Comparison of ENCODE assay signal across 11 mouse cellular contexts in the genomic region with DNA sequence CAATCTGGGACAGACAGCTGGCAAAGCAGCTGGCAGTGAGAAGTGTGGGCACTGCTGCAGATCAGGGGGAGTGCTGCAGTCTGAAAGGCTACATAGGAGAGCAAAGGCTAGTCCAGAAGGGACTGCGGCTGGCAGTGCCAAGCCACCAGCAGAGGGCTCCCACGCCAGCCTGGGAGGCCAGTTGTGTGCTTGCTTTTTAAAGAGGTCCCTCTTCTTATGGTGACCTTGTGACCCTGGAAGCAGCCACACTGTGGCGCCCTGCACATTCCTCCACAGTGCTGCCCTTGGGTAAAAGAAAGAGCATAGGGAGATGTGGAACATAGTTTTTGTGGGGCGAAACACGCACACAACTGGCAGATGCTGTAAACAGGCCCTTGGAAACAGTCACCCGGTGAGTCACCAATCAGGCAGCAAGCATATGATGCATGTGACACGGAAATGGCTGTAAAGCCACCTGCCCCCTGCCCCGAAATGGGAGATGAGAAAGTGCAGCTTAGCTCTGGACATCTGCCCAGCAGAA. TPM values are rescaled to one million over a fixed set of nuclear protein-coding genes. Genes with fewer than 3 reads are reported as not detected.
DNase-seq lines count a peak whose midpoint lies in the region; ATAC-seq and TF ChIP-seq lines count a peak whose summit lies in the region.
"Had no signal": no experiment of that assay in that cellular context is flagged by ENCODE, and none has a peak within 500 bp of the region (broad histone marks: within the 10 kb centered on the region; RNA-seq: fewer than 3 reads in every experiment).

No protein-coding gene starts in this region.

- no peaks in the 10 kb centered on the region for H3K9me3 ChIP-seq in lung, postnatal 0 days (ENCODE audit: low read length)

- no peaks in the 10 kb centered on the region for H3K27me3 ChIP-seq in heart, adult 2 months (ENCODE audit: control insufficient read depth, insufficient read depth, low read length)
- no peaks in the 10 kb centered on the region for H3K27me3 ChIP-seq in lung, postnatal 0 days (replicated peaks; ENCODE audit: insufficient read depth, low read length)

- H3K36me3 ChIP-seq in heart, adult 2 months (ENCODE audit: control insufficient read depth, insufficient read depth, low read length) = peaks cover 3% of the 10 kb centered on the region; the same call in 1 of the 2 replicates
- H3K36me3 ChIP-seq in lung, postnatal 0 days (ENCODE audit: insufficient read depth, low read length) = peaks cover 25% of the 10 kb centered on the region; the same call in 1 of the 2 replicates

- no peak for TF ChIP-seq POLR2A in heart, adult 2 months (IDR thresholded peaks at IDR 0.05; ENCODE audit: insufficient read depth, low read depth, low read length)

- H3K4me1 ChIP-seq in heart, adult 2 months (ENCODE audit: control insufficient read depth, insufficient read depth, low read length) = no peaks in the 10 kb centered on the region
- H3K4me1 ChIP-seq in lung, postnatal 0 days (ENCODE audit: insufficient read depth, low read depth, low read length) = no peaks in the 10 kb centered on the region

- peak; percentile 59 for TF ChIP-seq CTCF in heart, adult 2 months (IDR thresholded peaks at IDR 0.05)
- peak; percentile 44 for TF ChIP-seq CTCF in lung, postnatal 0 days (IDR thresholded peaks at IDR 0.05)

- no peak overlapping the region for H3K4me3 ChIP-seq in heart, adult 2 months
- no peak overlapping the region for H3K4me3 ChIP-seq in lung, postnatal 0 days (ENCODE audit: low read depth, low read length)

- TF ChIP-seq EP300 in heart, adult 2 months (IDR thresholded peaks at IDR 0.05; ENCODE audit: insufficient read depth, low read depth, low read length) = no peak
- no peak for TF ChIP-seq EP300 in lung, postnatal 0 days (IDR thresholded peaks at IDR 0.05)

- H3K4me2 ChIP-seq in lung, postnatal 0 days (replicated peaks; ENCODE audit: low read depth, low read length) = no peak overlapping the region

- WGBS in heart, adult 2 months = 66% methylated on average over 8 of the region's 8 CpGs
- WGBS in lung, postnatal 0 days = 63% methylated on average over 8 of the region's 8 CpGs

- ATAC-seq in lung, postnatal 0 days = no peak

- H3K79me2 ChIP-seq in heart, adult 2 months (replicated peaks; ENCODE audit: control insufficient read depth, insufficient read depth, low read length) = no peaks in the 10 kb centered on the region

- H3K9ac ChIP-seq in heart, adult 2 months (ENCODE audit: low read depth, low read length) = no peak overlapping the region
- H3K9ac ChIP-seq in lung, postnatal 0 days (replicated peaks; ENCODE audit: low read depth) = no peak overlapping the region

- H3K27ac ChIP-seq in heart, adult 2 months = no peak overlapping the region
- no peak overlapping the region for H3K27ac ChIP-seq in lung, postnatal 0 days (ENCODE audit: low read length)

- intact Hi-C loops in heart, adult 2 months (cut with DNase I) = loop anchor here (10.0 kb wide), 1 partner anchor 480 kb away; no protein-coding TSS in a partner anchor
- intact Hi-C loops in heart, postnatal 36 days (cut with DNase I) = loop anchor here (10.0 kb wide), 1 partner anchor 490 kb away; no protein-coding TSS in a partner anchor

- DNase-seq in heart, adult 2 months = no peak
- no peak for DNase-seq in heart, postnatal 36 days
- DNase-seq in lung, postnatal 0 days (ENCODE audit: low spot score) = no peak
- DNase-seq in lung, postnatal 25 days (ENCODE audit: low spot score) = no peak
- peak; percentile 15 for DNase-seq in R1 (ENCODE audit: low read depth, low spot score)
- peak; percentile 28 for DNase-seq in retina, postnatal 1 day
- DNase-seq in thymus, adult 18-20 months = no peak
- no peak for DNase-seq in layer of hippocampus, postnatal 25 days (ENCODE audit: extremely low spot score in 1 of 2, low spot score in 1 of 2)
- DNase-seq: cerebellum, adult 11-12 months; gastrocnemius, postnatal 14 days; heart, postnatal 4 days had no signal

RNA-seq across cellular contexts. Expression of a gene that starts 41.6 kb away (rescaled TPM):
- total RNA-seq in heart, adult 2 months (2021) = 10 to 100 TPM; 11.8 to 14.5 TPM
- 36.3 and 56.3 TPM in 2 replicates for polyA plus RNA-seq in heart, adult 2 months (2012; rRNA removed)
- total RNA-seq in heart, postnatal 36 days (2021) = 10 to 100 TPM; 14.4 to 17.7 TPM
- polyA plus RNA-seq in lung, postnatal 0 days (2015; fragmentation: Nextera tagmentation; extraction: Ambion mirVana) = 4.1 and 5.4 TPM in 2 replicates
- under 1 TPM; 0.62 to 0.77 TPM for total RNA-seq in layer of hippocampus, postnatal 25 days (2021)

Comparison
In these comparisons a context has a peak if more than half of its experiments do, and no peak if none do; other contexts are left out.
1. DNase-seq: peak in R1 (single experiment) and retina, postnatal 1 day (single experiment); none in heart, adult 2 months (0 of 2), heart, postnatal 36 days (0 of 2), lung, postnatal 0 days (single experiment), lung, postnatal 25 days (single experiment), thymus, adult 18-20 months (0 of 2) and layer of hippocampus, postnatal 25 days (0 of 2).
2. RNA of a gene that starts 41.6 kb away (total RNA-seq): 14.4 to 17.7 TPM in heart, postnatal 36 days and 11.8 to 14.5 TPM in heart, adult 2 months; 0.62 to 0.77 TPM in layer of hippocampus, postnatal 25 days; every median in the first group is over 4 times any median in the second.